Mouse (Mus musculus) lung, adult 2 months (tissue): Measurements from ENCODE around the gene Sfxn5. TPM values are rescaled to one million over a fixed set of nuclear protein-coding genes. Genes with fewer than 3 reads are reported as not detected.

Experiments used
- DNase-seq: peaks from one replicate; pipeline ENCODE4 v3.0.0; 2022
- H3K4me1 ChIP-seq: fragments of 200-500 bp; 2 replicates; pipeline ENCODE4 v1.6.1; 2011; ENCODE audit warnings: low read length; ENCODE audit not compliant: control insufficient read depth, insufficient read depth
- H3K4me3 ChIP-seq: fragments of 200-500 bp; replicated peaks from 2 replicates; pipeline ENCODE3; 2011; ENCODE audit warnings: low read depth, mild to moderate bottlenecking, control low read depth, low read length; ENCODE audit errors: extremely low read depth
- CTCF ChIP-seq: fragments of 200-500 bp; IDR thresholded peaks from 2 replicates; pipeline ENCODE4 v1.5.1; 2011; ENCODE audit warnings: mild to moderate bottlenecking, low read length, control low read depth; ENCODE audit not compliant: insufficient read depth
- POLR2A ChIP-seq: fragments of 200-500 bp; IDR thresholded peaks from 2 replicates; pipeline ENCODE4 v1.6.1; 2011; ENCODE audit warnings: low read depth, mild to moderate bottlenecking, control low read depth, low read length, borderline replicate concordance; ENCODE audit errors: extremely low read depth
- WGBS: fragments of 180-500 bp; shearing (Covaris S2); methylation state at CpG from one replicate; pipeline ENCODE4 v1.1.7; 2018; 5-methylcytosine and 5-hydroxymethylcytosine counted together
- polyA plus RNA-seq: library from polyadenylated mRNA; depleted of rRNA; stranded (reverse); fragments of >200 nt; gene quantifications from 2 replicates; pipeline ENCODE4 v1.2.3, GENCODE M21; 2012

Sfxn5 gene
- polyA plus RNA-seq, 1 experiment: 8.0 TPM

DNA sequence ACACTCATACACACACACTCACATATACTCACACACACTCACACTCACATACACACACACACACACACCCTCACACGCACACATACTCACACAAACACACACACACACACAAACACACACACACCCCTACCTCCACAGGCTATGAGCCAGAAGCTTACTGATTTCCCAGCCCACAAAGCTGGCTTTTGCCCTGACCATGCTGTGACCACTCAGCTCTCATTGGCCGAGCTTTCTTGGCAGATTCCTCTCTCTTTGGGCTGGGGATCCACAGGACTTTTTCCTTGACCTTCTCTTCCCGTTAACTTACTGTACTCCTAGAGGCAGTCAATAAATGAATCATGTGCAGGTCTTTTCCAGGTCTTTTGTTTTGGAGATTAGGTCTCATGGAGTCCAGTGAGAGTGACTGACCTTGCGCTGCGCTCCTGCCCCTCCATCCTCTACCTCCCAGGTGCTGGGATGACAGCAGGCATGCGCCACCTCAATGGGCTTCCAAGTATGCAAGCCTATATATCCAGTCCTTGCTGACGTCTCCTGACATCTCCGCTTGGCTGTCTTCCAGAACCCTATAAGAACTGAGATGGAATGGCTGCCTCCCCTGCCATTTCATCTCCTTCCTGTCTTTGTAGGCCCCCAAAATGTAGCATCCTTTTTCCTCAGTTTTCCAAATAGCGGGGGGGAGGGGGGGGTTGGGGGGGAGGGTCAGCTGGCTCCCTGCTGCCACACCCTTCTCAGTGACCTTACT, 123.8 kb downstream of the Sfxn5 start:
- DNase-seq: no peak
- H3K4me1 ChIP-seq: no peaks in the 10 kb centered on the region
- H3K4me3 ChIP-seq: no peak overlapping the region
- 64% methylated on average over 9 of the region's 9 CpGs for WGBS
- TF ChIP-seq CTCF: no peak
- no peak for TF ChIP-seq POLR2A

GRCm38 (mm10) chr6:85207345-85207744, 125.9 kb downstream of the Sfxn5 start:
- no peak for TF ChIP-seq CTCF
- Histone ChIP-seq H3K4me1 (no peaks in the 10 kb centered on the region), H3K4me3 (no peak overlapping the region)
- no peak for DNase-seq
- WGBS: 59% methylated on average over 5 of the region's 5 CpGs

- no peak overlapping the region for H3K4me3 ChIP-seq
- no peak for TF ChIP-seq CTCF
- TF ChIP-seq POLR2A: no peak
- DNase-seq: no peak
- 41% methylated on average over 15 of the region's 15 CpGs for WGBS
- H3K4me1 ChIP-seq: no peaks in the 10 kb centered on the region
Observed at GRCm38 (mm10) chr6:85206939-85207285, 126.3 kb downstream of the Sfxn5 start.

DNA sequence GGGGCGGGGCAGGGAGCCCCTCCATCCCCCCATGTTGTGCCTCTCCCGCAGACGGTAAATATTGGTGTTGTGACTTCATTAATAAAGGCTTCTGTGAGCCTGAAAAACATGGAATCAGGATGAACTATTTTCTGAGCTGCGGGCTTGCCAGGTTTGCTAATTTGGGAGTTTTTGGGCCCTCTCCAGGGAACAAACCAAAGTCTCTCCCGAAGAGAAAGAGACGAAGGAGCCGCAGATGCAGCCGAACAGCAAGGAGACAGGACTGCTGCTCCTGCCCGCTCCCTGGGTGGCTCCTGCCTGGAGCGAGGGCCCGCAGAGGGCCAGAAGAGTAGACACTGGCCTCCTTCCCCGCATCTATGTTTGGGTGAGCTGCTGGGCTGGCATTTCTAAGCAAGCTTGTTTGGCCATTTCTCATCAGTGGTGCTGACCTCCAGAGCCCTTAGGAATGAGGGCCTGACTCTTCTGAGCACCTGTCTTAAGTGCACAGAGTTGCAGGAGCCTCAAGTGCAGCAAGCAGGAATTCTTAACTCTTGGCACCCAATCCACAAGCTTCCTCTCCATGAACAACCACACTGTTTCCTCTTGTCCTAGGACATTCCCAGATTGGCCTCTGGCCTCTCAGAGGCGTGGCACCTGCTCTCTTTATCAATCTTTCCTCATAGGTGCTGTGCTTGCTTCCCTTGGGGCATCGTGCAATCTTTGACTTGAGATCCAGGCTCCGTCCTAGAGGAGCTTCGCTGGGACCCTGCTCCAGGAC, 126.9 kb downstream of the Sfxn5 start:
- TF ChIP-seq POLR2A: no peak
- TF ChIP-seq CTCF: no peak
- DNase-seq: no peak
- 37% methylated on average over 16 of the region's 16 CpGs for WGBS
- H3K4me1 ChIP-seq: no peaks in the 10 kb centered on the region
- no peak overlapping the region for H3K4me3 ChIP-seq

DNA sequence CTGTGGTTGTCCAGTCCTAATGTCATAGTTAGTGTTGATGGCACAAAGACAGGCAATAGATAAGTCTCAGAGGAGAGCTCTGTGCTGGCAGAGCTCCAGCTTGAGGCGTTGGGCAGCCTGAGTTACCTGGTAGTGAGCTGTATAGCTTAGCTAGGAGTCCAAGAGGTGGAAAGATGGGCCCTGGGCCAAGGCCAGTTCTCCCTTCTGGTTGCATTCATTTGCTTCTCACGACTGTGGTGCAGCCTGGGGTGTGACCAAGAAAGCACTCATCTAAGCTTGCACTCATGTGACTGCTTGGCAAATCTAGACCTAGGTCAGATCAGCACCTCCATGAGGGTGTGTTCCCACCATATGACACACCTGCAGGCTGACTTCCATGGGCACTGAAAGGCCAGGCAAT, 135.3 kb downstream of the Sfxn5 start:
- TF ChIP-seq POLR2A (no peak), CTCF (no peak)
- no peak for DNase-seq
- Histone ChIP-seq H3K4me3 (no peak overlapping the region), H3K4me1 (no peaks in the 10 kb centered on the region)
- WGBS: 46% methylated on average over 2 of the region's 2 CpGs

DNA sequence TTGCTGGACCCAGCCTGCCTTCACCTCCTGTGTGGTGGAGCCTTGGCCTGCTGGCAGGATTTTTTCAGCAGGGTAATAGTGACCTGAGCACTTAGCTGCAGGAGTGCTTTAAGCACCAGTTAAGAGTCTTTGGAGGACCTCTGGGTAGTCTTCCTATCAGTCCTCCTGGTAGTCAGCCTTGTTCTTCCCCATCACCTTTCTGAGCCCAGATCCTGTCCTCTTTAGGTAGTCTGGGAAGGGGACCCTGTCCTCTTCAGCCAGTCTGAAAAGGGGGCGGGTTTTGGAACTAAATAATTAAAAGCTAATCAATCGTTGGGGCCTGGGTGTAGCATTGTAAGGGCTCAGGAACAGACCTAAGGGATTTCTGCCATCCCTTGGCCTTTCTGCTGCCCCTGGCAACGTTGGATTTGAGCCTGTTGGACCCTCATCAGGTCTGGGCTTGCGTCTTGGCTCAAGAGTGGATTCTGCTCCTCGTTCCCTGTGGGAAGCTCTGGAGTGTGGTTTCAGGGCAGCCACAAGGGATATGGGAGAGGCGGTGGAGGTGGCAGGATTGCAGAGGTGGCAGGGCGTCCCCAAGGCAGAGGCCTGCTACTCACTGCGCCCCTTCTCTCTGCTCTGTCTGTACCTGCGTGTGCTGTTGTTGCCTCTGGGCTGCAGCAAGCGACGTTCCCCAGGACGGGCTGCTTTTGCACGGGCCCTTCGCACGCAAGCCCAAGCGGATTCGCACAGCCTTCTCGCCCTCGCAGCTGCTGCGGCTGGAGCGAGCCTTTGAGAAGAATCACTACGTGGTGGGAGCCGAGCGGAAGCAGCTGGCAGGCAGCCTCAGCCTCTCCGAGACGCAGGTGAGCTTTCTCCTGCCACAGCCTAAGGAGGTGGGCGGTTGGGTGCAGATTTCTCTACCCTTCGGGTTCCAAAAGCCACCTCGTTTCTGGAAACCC, 139.6 kb downstream of the Sfxn5 start:
- TF ChIP-seq CTCF: no peak
- no peak for TF ChIP-seq POLR2A
- 8% methylated on average over 29 of the region's 29 CpGs for WGBS
- peaks cover 3% of the 10 kb centered on the region; the same call in 1 of the 2 replicates for H3K4me1 ChIP-seq
- DNase-seq: no peak
- no peak overlapping the region for H3K4me3 ChIP-seq

DNA sequence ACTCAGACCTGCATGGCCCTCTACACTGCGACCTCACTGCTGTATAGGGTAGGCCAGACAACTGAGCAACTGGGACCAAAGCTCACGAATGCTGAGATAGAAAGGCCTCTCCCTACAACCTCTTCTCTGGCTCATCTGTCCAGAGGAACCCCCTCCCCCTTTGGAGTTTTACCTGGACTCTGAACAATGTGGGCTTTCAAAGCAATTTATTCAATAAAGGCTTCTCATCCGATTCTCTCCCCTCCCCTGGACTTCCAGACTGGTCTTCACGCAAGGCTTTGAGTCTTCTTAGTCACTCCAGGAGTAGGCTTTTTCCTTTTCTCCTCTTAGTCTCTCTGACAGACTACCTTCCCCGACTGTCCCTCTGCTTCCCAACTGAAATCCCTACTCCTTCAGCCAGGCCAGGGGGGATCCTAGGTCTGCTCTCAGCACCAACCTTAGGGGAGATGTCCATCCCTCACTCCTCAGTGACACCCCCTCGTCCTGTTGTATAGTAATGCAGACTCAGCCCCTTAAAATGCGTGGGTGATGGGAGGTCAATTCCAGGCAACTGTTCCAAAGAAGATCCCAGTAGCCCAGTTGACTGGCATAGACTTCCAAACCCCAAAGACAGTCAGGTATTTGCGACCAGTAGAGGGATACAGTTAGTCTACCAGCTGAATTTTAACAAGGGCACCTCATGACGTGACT, 141.3 kb downstream of the Sfxn5 start:
- Histone ChIP-seq H3K4me3 (no peak overlapping the region), H3K4me1 (peaks cover 3% of the 10 kb centered on the region; the same call in 1 of the 2 replicates)
- no peak for DNase-seq
- 42% methylated on average over 9 of the region's 9 CpGs for WGBS
- no peak for TF ChIP-seq CTCF
- TF ChIP-seq POLR2A: no peak

GRCm38 (mm10) chr6:85190671-85191070, 142.6 kb downstream of the Sfxn5 start:
- TF ChIP-seq CTCF (no peak), POLR2A (no peak)
- 7% methylated on average over 13 of the region's 13 CpGs for WGBS
- DNase-seq: no peak
- Histone ChIP-seq H3K4me3 (no peak overlapping the region), H3K4me1 (peaks cover 3% of the 10 kb centered on the region; the same call in 1 of the 2 replicates)
